Mouse (Mus musculus) lung, adult 2 months (tissue): ENCODE results near the gene Bst2. TPM values are rescaled to one million over a fixed set of nuclear protein-coding genes. Genes with fewer than 3 reads are reported as not detected.
A peak's percentile ranks its signal among the peaks of the same experiment; 100 is the strongest.
"Not testable (repeated sequence)": the region's sequence is repeated elsewhere in the genome, so short reads cannot be mapped to it uniquely, and the experiment has no call there.

Experiments
- DNase-seq: peaks from one replicate; pipeline ENCODE4 v3.0.0; 2022
- H3K4me1 ChIP-seq: fragments of 200-500 bp; 2 replicates; pipeline ENCODE4 v1.6.1; 2011; ENCODE audit warnings: low read length; ENCODE audit not compliant: control insufficient read depth, insufficient read depth
- H3K4me3 ChIP-seq: fragments of 200-500 bp; replicated peaks from 2 replicates; pipeline ENCODE3; 2011; ENCODE audit warnings: low read depth, mild to moderate bottlenecking, control low read depth, low read length; ENCODE audit errors: extremely low read depth
- CTCF ChIP-seq: fragments of 200-500 bp; IDR thresholded peaks from 2 replicates; pipeline ENCODE4 v1.5.1; 2011; ENCODE audit warnings: mild to moderate bottlenecking, low read length, control low read depth; ENCODE audit not compliant: insufficient read depth
- POLR2A ChIP-seq: fragments of 200-500 bp; IDR thresholded peaks from 2 replicates; pipeline ENCODE4 v1.6.1; 2011; ENCODE audit warnings: low read depth, mild to moderate bottlenecking, control low read depth, low read length, borderline replicate concordance; ENCODE audit errors: extremely low read depth
- WGBS: fragments of 180-500 bp; shearing (Covaris S2); methylation state at CpG from one replicate; pipeline ENCODE4 v1.1.7; 2018; 5-methylcytosine and 5-hydroxymethylcytosine counted together
- polyA plus RNA-seq: library from polyadenylated mRNA; depleted of rRNA; stranded (reverse); fragments of >200 nt; gene quantifications from 2 replicates; pipeline ENCODE4 v1.2.3, GENCODE M21; 2012

Bst2 gene
- polyA plus RNA-seq, 1 experiment = 437 TPM

DNA sequence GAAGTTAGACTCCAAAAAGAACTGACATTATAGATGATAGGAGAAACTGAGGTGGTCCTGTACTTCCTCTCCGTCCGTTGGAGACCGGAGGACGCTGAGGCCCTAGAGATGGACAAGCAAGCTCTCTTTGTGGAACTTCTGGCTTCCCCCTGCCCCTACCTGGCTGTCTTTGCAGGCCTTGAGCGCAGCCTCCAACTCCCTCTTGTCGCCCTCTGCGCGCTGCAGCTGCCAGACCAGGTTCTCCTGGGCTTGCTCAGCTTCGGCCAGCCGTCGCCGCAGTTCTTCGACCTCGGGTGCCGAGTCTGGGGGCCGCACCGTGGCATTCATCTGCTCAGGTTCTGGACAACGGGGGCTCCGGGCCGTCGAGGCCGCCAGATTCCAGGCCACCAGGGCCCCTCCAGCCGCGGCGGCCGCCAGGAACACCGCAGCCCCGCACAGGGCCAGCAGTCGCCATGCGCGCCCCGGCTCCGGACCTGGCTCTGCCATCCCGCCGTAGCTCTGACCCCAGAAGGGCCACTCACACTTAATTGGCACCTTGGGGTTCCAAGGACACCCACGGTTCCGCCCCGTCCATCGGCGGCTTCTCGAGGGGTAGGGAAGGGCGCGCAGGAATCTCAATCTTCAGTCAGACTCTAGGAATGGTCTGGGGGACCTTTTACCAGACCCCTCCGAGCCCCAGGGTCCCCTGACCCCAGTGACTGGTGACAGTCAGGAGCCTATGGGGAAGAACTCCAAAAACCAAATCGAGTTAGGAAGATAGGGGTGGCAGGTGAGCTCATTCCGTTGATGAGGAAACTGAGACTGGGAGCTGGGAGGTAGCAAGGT lies 11.8 kb downstream of the Bst2 start, which contains the start of gene Ccdc194:
Gene Ccdc194, minus strand, starts transcription at position 486 of the 825 bp plus-strand sequence.
- TF ChIP-seq POLR2A = no peak
- no peak for TF ChIP-seq CTCF
- no peak for DNase-seq
- no peak within 1 kb of the TSS for H3K4me3 ChIP-seq
- WGBS = 46% methylated on average over 46 of the region's 46 CpGs
- peaks cover 8% of the 10 kb centered on the region for H3K4me1 ChIP-seq

DNA sequence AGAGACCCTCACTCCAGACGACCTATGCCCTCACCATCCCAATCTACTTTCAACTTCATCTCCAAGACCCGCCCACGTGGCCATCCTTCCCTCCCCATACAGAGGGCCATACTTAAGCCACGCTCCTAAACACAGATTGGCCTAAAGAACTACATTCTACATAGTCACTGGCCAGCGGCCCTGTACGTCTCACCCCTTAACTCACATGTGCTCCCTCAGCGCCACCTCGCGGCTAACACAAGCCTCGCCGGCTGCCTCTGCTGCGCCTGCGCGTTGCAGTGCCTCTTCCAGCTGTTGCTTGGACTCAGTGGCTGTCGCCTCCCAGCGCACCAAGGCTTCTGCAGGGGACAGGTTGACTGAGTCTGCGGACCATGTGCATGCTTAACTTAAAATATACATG lies 15.6 kb downstream of the Bst2 start:
- peaks cover 8% of the 10 kb centered on the region; the same call in 1 of the 2 replicates for H3K4me1 ChIP-seq
- DNase-seq = peak; percentile 97
- no peak for TF ChIP-seq POLR2A
- TF ChIP-seq CTCF = peak; percentile 88
- 7% methylated on average over 17 of the region's 17 CpGs for WGBS
- H3K4me3 ChIP-seq = no peak overlapping the region

DNA sequence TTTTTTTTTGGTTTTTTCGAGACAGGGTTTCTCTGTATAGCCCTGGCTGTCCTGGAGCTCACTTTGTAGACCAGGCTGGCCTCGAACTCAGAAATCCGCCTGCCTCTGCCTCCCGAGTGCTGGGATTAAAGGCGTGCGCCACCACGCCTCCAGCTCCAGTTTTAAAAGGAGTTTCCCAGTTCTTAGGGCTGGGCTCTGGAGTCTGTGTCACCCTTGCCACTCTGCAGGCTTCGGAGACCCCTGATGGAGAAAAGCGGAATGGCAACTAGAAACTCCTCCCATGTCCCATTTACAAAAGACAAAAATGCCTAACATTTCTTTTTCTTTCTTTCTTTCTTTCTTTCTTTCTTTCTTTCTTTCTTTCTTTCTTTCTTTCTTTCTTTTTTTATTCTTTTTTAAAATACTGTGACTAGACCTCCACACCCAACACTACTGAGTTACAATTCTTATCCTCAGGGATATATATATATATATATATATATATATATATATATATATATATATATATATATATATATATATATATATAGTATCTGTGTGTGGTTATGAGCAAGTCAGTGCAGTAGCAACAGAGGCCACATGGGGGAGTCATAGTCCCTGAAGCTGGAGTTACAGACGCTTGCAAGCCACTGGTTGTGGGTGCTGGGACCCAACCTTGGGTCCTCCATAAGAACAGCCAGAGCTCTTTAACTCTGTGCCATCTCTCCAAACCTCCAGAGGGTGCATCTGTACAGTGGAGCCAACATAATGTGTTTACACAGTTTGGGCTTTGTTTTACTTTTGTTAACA lies 18.0 kb downstream of the Bst2 start:
- peak; percentile 75 for TF ChIP-seq CTCF
- WGBS = 25% methylated on average over 10 of the region's 10 CpGs
- peak; percentile 42 for DNase-seq

DNA sequence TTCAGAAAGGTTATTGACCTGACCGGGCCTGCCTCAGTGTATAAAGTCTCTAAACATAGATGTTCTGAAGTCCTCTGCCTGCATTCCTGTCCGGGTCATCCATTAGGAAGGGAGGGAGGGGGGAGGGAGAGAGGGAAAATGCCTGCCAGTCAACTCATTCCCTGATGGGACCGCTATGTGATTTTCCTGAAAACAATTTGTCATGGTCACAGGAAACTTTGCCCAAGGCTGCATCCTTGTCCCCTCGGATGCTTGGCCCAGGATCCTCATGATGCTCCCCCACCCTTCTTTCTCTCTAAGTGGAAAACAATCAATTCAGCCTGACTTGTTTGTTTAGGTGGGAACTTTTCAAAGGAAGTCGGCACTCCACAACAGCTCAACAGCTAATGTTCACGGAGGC lies 20.5 kb downstream of the Bst2 start:
- no peak for TF ChIP-seq POLR2A
- TF ChIP-seq CTCF = no peak
- 13% methylated on average over 6 of the region's 6 CpGs for WGBS
- DNase-seq = no peak
- H3K4me3 ChIP-seq = no peak overlapping the region
- peaks cover 10% of the 10 kb centered on the region for H3K4me1 ChIP-seq

More for the DNA sequence above, 18.0 kb downstream of the Bst2 start:
- H3K4me3 ChIP-seq, H3K4me1 ChIP-seq: not testable (repeated sequence)

DNA sequence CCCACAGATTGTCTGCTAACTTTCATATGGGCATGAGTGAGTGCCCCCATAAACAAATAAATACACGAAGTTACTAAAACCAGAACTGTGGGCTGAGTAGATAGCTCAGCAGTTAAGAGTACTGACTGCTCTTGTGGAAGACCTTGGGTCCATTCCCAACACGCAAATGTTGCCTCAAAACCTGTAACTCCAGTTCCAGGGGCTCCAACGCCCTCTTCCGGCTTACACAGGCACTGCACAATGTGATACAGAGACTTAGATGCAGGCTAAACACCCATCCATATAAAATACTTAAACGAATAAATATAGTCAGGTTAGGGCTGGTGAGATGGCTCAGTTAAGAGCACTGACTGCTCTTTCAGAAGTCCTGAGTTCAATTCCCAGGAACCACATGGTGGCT lies 22.2 kb downstream of the Bst2 start:
- no peak for DNase-seq
- Histone ChIP-seq H3K4me1 (peaks cover 8% of the 10 kb centered on the region), H3K4me3 (no peak overlapping the region)
- WGBS = 78% methylated on average over 5 of the region's 5 CpGs
- TF ChIP-seq CTCF = no peak
- no peak for TF ChIP-seq POLR2A

DNA sequence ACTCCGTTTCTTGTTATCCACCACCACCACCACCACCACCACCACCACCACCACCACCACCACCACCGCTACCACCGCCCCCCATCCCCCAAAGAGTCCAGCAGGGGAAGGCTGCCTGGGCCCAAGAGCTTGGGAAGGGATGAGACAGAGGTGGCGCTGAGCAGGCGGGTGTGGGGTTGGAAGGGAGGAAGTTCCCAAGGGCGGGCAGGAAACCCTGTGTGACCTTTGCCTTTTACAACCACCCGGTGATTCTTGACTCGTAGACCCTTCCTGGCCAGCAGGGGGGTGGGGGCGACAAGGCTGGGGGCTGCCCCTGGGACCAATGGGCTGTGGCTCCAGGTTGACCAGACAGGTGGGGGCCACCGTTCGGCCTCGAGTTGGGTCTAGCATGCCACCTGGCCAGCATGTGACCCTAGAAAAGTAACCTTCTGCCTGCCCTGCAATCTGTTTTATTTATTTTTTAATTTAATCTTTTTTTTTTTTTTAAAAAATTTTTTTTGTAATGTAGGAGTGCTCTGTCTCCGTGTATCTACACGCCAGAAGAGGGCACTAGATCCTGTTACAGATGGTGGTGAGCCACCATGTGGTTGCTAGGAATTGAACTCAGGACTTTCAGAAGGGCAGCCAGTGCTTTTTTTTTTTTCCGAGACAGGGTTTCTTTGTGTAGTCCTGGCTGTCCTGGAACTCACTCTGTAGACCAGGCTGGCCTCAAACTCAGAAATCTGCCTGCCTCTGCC lies 24.1 kb downstream of the Bst2 start:
- no peak overlapping the region for H3K4me3 ChIP-seq
- H3K4me1 ChIP-seq = peaks cover 8% of the 10 kb centered on the region
- TF ChIP-seq POLR2A = no peak
- TF ChIP-seq CTCF = no peak
- DNase-seq = no peak
- 52% methylated on average over 15 of the region's 15 CpGs for WGBS

DNA sequence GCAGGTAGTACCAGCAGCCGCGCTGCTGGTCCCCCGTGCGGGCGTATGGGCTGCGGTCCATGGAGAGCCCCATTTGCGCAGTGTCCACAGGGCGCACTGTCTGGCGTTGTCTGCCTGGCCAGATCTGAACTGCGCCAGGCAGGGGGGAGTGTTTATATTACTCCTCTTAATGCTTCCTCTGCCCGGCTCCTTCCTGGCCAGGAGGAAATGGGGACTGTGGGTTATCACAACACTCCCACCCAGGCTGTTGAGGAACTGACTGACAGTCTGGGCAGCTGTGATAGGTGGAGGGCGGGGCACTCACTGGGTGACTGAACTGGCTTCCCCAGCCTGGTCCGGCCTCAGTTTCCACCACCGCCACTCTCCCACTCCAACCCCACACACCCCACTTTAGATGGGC lies 25.6 kb downstream of the Bst2 start, which contains the start of gene Plvap:
Gene Plvap, minus strand, starts transcription at position 109 of the 400 bp plus-strand sequence.
- TF ChIP-seq CTCF (no peak), POLR2A (peak; percentile 90; the same call in 1 of the 2 replicates)
- DNase-seq = peak; percentile 35
- Histone ChIP-seq H3K4me3 (peak within 1 kb of the TSS; percentile 96), H3K4me1 (peaks cover 8% of the 10 kb centered on the region)
- 17% methylated on average over 14 of the region's 14 CpGs for WGBS

DNA sequence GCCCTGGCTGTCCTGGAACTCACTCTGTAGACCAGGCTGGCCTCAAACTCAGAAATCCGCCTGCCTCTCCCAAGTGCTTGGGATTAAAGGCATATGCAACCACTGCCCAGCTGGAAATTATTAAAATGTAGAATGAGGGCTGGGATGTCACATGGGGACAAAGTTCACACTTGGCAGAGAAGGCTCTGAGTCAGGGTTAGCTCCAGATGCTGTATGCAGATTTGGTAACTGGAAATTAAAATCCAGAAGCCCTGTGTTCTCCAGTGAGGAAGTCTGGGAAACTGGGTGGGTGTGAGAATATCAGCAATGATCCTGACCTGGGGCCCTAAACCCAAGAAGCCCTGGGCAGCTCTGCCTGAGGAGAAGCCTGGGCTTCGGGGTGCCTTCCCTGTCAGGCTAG lies 27.9 kb downstream of the Bst2 start:
- DNase-seq = no peak
- Histone ChIP-seq H3K4me1 (peaks cover 8% of the 10 kb centered on the region), H3K4me3 (peak overlapping the region; percentile 40)
- 50% methylated on average over 2 of the region's 2 CpGs for WGBS
- no peak for TF ChIP-seq CTCF
- no peak for TF ChIP-seq POLR2A

DNA sequence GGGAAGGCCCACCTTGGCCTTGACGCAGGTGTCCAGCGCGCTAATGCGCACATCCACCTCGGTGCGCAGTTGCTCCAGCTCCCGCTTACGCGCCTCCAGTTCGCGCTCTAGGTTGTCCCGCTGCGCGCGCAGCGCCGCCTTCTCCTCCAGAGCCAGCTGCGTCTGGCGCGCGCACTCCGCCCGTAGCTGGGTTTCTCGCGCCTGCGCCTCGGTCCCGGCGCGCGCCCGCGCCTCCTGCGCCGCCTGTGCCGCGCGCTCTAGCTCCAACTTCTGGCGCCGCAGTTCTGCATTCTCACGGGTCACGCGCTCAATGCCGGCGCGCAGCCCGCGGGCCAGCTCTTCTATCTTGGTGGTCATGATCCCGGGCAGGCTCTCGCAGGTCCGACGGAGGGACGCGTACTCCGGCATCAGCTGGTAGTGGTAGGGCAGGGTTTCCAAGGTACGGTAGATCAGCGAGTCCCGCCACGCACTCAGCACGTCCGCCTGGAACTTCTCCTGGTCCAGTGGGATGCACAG lies 29.6 kb downstream of the Bst2 start:
- H3K4me1 ChIP-seq = peaks cover 5% of the 10 kb centered on the region
- 1% methylated on average over 61 of the region's 61 CpGs for WGBS
- H3K4me3 ChIP-seq = peak overlapping the region; percentile 46
- TF ChIP-seq CTCF (no peak), POLR2A (no peak)
- DNase-seq = peak; percentile 31
